Mouse (Mus musculus) kidney, adult 2 months (tissue): ENCODE data around the gene Lasp1. TPM values are rescaled to one million over a fixed set of nuclear protein-coding genes. Genes with fewer than 3 reads are reported as not detected.
A peak's percentile ranks its signal among the peaks of the same experiment; 100 is the strongest.

Experiments used
- DNase-seq: peaks from one replicate; pipeline ENCODE4 v3.0.0; 2021
- H3K27ac ChIP-seq: fragments of 200-500 bp; 2 replicates; pipeline ENCODE4 v1.5.1; 2012; ENCODE audit warnings: low read depth, low read length, control low read depth, inconsistent platforms; ENCODE audit not compliant: insufficient read depth
- H3K27me3 ChIP-seq: fragments of 200-500 bp; replicated peaks from 2 replicates; pipeline ENCODE4 v1.6.1; 2012; ENCODE audit warnings: mild to moderate bottlenecking, moderate library complexity, low read length, inconsistent platforms; ENCODE audit not compliant: control insufficient read depth, insufficient read depth
- H3K36me3 ChIP-seq: fragments of 200-500 bp; 2 replicates; pipeline ENCODE4 v1.6.1; 2012; ENCODE audit warnings: mild to moderate bottlenecking, moderate library complexity, low read length, inconsistent platforms; ENCODE audit not compliant: control insufficient read depth, insufficient read depth
- H3K4me1 ChIP-seq: fragments of 200-500 bp; 2 replicates; pipeline ENCODE4 v1.6.1; 2011; ENCODE audit warnings: low read length; ENCODE audit not compliant: control insufficient read depth, insufficient read depth
- H3K4me3 ChIP-seq: fragments of 200-500 bp; 2 replicates; pipeline ENCODE4 v1.5.1; 2011; ENCODE audit warnings: mild to moderate bottlenecking, low read depth, low read length, control low read depth; ENCODE audit not compliant: insufficient read depth
- CTCF ChIP-seq: fragments of 200-500 bp; conservative IDR thresholded peaks from 2 replicates; pipeline ENCODE4 v1.5.1; 2011; ENCODE audit warnings: low read depth, mild to moderate bottlenecking, control low read depth, low read length, moderate library complexity, mixed read lengths; ENCODE audit not compliant: insufficient read depth, insufficient read length
- POLR2A ChIP-seq: fragments of 200-500 bp; IDR thresholded peaks from one replicate; pipeline ENCODE4 v1.6.1; 2011; ENCODE audit warnings: low read depth, low read length, control low read depth
- WGBS: fragments of 180-500 bp; shearing (Covaris S2); methylation state at CpG from one replicate; pipeline ENCODE4 v1.1.7; 2018; 5-methylcytosine and 5-hydroxymethylcytosine counted together
- polyA plus RNA-seq: library from polyadenylated mRNA; depleted of rRNA; stranded (reverse); fragments of >200 nt; gene quantifications from 2 replicates; pipeline ENCODE4 v1.2.3, GENCODE M21; 2012; rRNA removed

The Lasp1 gene
- polyA plus RNA-seq, 1 experiment = 106 TPM

DNA sequence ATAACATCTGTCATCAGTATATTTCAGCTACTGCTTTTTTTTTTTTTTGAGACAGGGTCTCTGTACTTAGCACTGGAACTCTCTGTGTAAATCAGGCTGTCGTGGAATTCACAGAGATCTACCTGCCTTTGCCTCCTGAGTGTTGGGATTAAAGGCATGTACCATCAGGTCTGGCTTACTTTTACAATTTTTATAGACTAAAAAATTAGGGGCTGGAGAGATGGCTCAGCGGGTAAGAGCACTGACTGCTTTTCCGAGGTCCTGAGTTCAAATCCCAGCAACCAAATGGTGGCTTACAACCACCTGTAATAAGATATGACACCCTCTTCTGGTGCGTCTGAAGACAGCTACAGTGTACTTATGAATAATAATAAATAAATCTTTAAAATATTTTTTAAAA lies 81.6 kb downstream of the Lasp1 start:
- Histone ChIP-seq H3K4me3 (no peak overlapping the region), H3K27ac (no peak overlapping the region), H3K36me3 (no peaks in the 10 kb centered on the region), H3K4me1 (peaks cover 3% of the 10 kb centered on the region; the same call in 1 of the 2 replicates), H3K27me3 (no peaks in the 10 kb centered on the region)
- WGBS = 90% methylated on average over 4 of the region's 4 CpGs
- DNase-seq = no peak
- TF ChIP-seq POLR2A (no peak), CTCF (no peak)

DNA sequence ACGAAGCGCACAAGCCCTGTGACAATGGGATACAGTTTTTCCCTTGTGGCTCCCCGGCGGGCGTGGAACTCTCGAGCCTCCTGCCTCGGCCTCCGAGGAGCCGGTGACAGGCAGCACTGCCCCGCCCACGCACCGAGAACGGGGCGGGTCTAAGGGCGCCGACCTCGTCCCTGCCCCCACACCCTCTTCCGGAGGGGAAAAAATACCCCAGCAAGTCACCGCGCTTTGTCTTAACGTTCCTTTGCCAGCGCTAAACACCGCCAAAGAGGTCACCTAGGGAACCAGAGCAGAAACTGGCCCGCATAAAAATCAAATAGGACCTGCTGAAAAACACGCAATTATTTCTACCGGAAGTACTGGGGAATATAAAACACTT lies 84.7 kb downstream of the Lasp1 start:
- H3K27ac ChIP-seq = peak overlapping the region; percentile 90
- TF ChIP-seq CTCF = no peak
- TF ChIP-seq POLR2A = no peak
- peak; percentile 78 for DNase-seq
- 7% methylated on average over 26 of the region's 26 CpGs for WGBS
- no peaks in the 10 kb centered on the region for H3K27me3 ChIP-seq
- H3K36me3 ChIP-seq = no peaks in the 10 kb centered on the region
- peaks cover 3% of the 10 kb centered on the region; the same call in 1 of the 2 replicates for H3K4me1 ChIP-seq
- peak overlapping the region; percentile 75 for H3K4me3 ChIP-seq

GRCm38 (mm10) chr11:97883918-97884600 lies 85.3 kb downstream of the Lasp1 start, which contains the start of gene Fbxo47:
Gene Fbxo47 (minus strand): TSS chr11:97884154.
- Histone ChIP-seq H3K27me3 (no peaks in the 10 kb centered on the region), H3K4me1 (peaks cover 3% of the 10 kb centered on the region; the same call in 1 of the 2 replicates), H3K36me3 (no peaks in the 10 kb centered on the region), H3K27ac (peak within 1 kb of the TSS; percentile 90), H3K4me3 (peak within 1 kb of the TSS; percentile 75)
- peak; percentile 99 for DNase-seq
- no peak for TF ChIP-seq POLR2A
- peak; percentile 62 for TF ChIP-seq CTCF
- WGBS = under 1% methylated on average over 37 of the region's 37 CpGs

DNA sequence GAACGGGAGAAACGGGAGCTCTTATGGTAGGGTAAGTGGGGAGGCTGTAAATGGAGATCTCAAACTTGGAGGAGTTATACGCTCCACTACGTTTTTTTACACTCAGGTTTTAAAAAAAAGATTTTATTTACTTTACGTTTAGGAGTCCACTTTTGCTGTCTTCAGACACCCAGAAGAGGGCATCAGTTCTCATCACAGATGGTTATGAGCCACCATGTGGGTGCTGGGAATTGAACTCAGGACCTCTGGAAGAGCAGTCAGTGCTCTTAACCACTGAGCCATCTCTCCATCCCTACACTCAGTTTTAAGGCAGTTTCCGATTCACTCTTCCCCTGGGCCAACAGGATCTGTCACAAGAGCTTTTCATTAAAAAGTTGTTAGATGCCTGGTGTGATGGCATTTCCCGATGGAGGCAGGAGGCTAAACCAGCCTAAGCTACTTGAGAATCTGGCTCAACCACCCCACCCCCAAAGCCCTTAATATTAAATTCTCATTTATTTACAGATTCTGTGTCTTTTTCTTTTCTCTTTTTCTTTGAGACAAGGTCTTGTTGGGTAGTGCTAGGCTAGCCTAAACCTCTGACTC lies 85.9 kb downstream of the Lasp1 start:
- 25% methylated on average over 7 of the region's 7 CpGs for WGBS
- DNase-seq = no peak
- Histone ChIP-seq H3K27me3 (no peaks in the 10 kb centered on the region), H3K4me3 (peak overlapping the region; percentile 64), H3K36me3 (no peaks in the 10 kb centered on the region), H3K4me1 (peaks cover 3% of the 10 kb centered on the region; the same call in 1 of the 2 replicates), H3K27ac (peak overlapping the region; percentile 69)
- no peak for TF ChIP-seq POLR2A
- no peak for TF ChIP-seq CTCF

DNA sequence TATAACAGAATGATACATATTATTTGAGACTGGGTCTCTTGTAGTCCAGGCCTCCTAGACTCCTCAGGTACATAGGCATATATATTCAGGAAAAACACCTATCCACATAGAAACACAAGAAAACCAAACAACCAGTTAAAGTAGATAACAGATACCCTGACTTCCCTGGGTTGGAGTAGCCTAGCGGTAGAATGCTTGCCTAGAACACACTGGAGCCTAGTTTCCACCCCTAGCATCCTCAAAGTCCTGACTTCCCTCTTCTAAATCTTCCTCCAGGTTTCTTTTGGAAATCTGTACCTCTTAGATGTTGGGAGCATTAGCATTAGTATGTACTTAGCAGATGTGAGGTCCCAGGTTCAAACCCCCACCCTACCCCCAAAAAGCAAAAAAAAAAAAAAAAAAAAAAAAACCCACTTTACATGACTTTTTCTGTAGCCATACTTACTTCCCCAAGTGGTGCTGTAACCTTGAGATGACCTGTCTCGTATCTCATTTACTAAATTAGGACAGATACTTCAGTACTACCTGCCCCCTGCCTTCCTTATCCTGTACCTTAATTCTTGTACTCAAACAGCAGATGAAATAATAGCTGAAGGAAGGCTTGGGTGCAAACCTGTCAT lies 86.6 kb downstream of the Lasp1 start:
- H3K4me1 ChIP-seq = peaks cover 3% of the 10 kb centered on the region; the same call in 1 of the 2 replicates
- no peaks in the 10 kb centered on the region for H3K36me3 ChIP-seq
- no peak overlapping the region for H3K27ac ChIP-seq
- WGBS = 87% methylated on average over 2 of the region's 2 CpGs
- H3K4me3 ChIP-seq = no peak overlapping the region
- DNase-seq = no peak
- H3K27me3 ChIP-seq = no peaks in the 10 kb centered on the region
- no peak for TF ChIP-seq POLR2A
- no peak for TF ChIP-seq CTCF

Other genes starting within 250 kb of the Lasp1 start
- gene Srcin1, start 222.8 kb upstream of the Lasp1 start, polyA plus RNA-seq = 13.0 and 13.2 TPM in 2 replicates
- gene Epop, start 169.3 kb upstream of the Lasp1 start, polyA plus RNA-seq = 0.86 and 1.2 TPM in 2 replicates
- gene Mllt6, start 135.6 kb upstream of the Lasp1 start, polyA plus RNA-seq = 36.6 and 40.4 TPM in 2 replicates
- 139 and 149 TPM in 2 replicates for gene Cisd3, start 113.2 kb upstream of the Lasp1 start, polyA plus RNA-seq
- 53.9 and 56.5 TPM in 2 replicates for gene Pcgf2, start 98.5 kb upstream of the Lasp1 start, polyA plus RNA-seq
- 397 and 399 TPM in 2 replicates for gene Psmb3, start 95.6 kb upstream of the Lasp1 start, polyA plus RNA-seq
- 9.2 and 10.6 TPM in 2 replicates for gene Pip4k2b, start 54.3 kb upstream of the Lasp1 start, polyA plus RNA-seq
- 7.1 and 8.5 TPM in 2 replicates for gene Cwc25, start 32.4 kb upstream of the Lasp1 start, polyA plus RNA-seq
- gene 1700001P01Rik, start 23.1 kb upstream of the Lasp1 start, polyA plus RNA-seq = not detected in 2 replicates
- 118 and 181 TPM in 2 replicates for gene Rpl23, start 16.6 kb upstream of the Lasp1 start, polyA plus RNA-seq
- 2.0 TPM in 2 replicates for gene B230217C12Rik, start 41.8 kb downstream of the Lasp1 start, polyA plus RNA-seq
- gene Fbxo47, start 85.2 kb downstream of the Lasp1 start, polyA plus RNA-seq = 0.33 and 0.39 TPM in 2 replicates
- gene Plxdc1, start 187.4 kb downstream of the Lasp1 start, polyA plus RNA-seq = 1.0 TPM in 2 replicates
- gene Arl5c, start 197.2 kb downstream of the Lasp1 start, polyA plus RNA-seq = 0.75 and 2.8 TPM in 2 replicates
- 6.1 and 7.6 TPM in 2 replicates for gene Cacnb1, start 224.0 kb downstream of the Lasp1 start, polyA plus RNA-seq
- 503 and 653 TPM in 2 replicates for gene Rpl19, start 227.7 kb downstream of the Lasp1 start, polyA plus RNA-seq